Mouse (Mus musculus) gastrocnemius, adult 2 months (tissue): ENCODE results near the gene Mrpl17. TPM values are rescaled to one million over a fixed set of nuclear protein-coding genes. Genes with fewer than 3 reads are reported as not detected.

Source experiments
- DNase-seq: peaks from one replicate; pipeline ENCODE4 v3.0.0; 2022
- H3K27ac ChIP-seq: fragments of 200-600 bp; 2 replicates; pipeline ENCODE4 v1.8.1; 2022; ENCODE audit warnings: mild to moderate bottlenecking
- H3K4me3 ChIP-seq: fragments of 200-600 bp; 2 replicates; pipeline ENCODE4 v1.8.1; 2022; ENCODE audit warnings: mild to moderate bottlenecking, moderate library complexity
- CTCF ChIP-seq: fragments of 200-600 bp; IDR thresholded peaks from 2 replicates; pipeline ENCODE4 v1.8.1; 2022; ENCODE audit warnings: antibody characterized with exemption, mild to moderate bottlenecking, moderate library complexity
- intact Hi-C: fragments of 180-260 bp; cut with DNase I; formaldehyde crosslinking; loops from one replicate; pipeline ENCODE4 v1.15.1; 2025
- total RNA-seq, 2 experiments: library from RNA; stranded (reverse); gene quantifications; 2 replicates each; pipeline ENCODE4 v1.2.3; 2021

Gene Mrpl17
- total RNA-seq, 2 experiments from 2014 or later: 108 to 112 TPM

- DNase-seq: no peak
- H3K4me3 ChIP-seq: no peak overlapping the region
- intact Hi-C loops: no loop called here
- H3K27ac ChIP-seq: no peak overlapping the region
- TF ChIP-seq CTCF: no peak
Observed at GRCm38 (mm10) chr7:105806125-105806524, 4.8 kb downstream of the Mrpl17 start.

GRCm38 (mm10) chr7:105803428-105803827 is 7.5 kb downstream of the Mrpl17 start:
- TF ChIP-seq CTCF: no peak
- no peak for DNase-seq
- intact Hi-C loops: no loop called here
- H3K4me3 ChIP-seq: no peak overlapping the region
- H3K27ac ChIP-seq: peak overlapping the region; percentile 51; the same call in 1 of the 2 replicates

- Histone ChIP-seq H3K27ac (peak overlapping the region; percentile 51), H3K4me3 (no peak overlapping the region)
- DNase-seq: no peak
- TF ChIP-seq CTCF: no peak
- intact Hi-C loops: no loop called here
Observed at GRCm38 (mm10) chr7:105802771-105803170, 8.1 kb downstream of the Mrpl17 start.

DNA sequence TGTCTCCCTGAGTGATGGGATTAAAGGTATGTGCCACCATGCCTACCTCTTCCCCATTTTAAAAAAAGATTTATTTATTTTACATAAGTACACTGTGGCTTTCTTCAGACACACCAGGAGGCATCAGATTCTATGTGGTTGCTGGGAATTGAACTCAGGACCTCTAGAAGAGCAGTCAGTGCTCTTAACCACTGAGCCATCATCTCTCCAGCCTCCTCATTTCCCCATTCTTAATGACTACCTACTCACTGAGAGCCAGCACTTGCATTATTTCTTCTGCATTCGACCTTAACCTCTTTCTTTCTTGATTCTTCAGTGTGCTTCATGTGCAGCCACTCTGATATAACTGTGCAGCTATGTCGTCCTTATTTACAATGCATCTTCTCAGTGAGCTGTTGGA is 8.6 kb downstream of the Mrpl17 start:
- no peak for DNase-seq
- no peak overlapping the region for H3K4me3 ChIP-seq
- TF ChIP-seq CTCF: no peak
- peak overlapping the region; percentile 51 for H3K27ac ChIP-seq
- intact Hi-C loops: no loop called here

GRCm38 (mm10) chr7:105796972-105797371 is 13.9 kb downstream of the Mrpl17 start:
- H3K27ac ChIP-seq: no peak overlapping the region
- no peak for TF ChIP-seq CTCF
- no peak for DNase-seq
- intact Hi-C loops: no loop called here
- no peak overlapping the region for H3K4me3 ChIP-seq

GRCm38 (mm10) chr7:105795759-105796366 is 15.0 kb downstream of the Mrpl17 start:
- Histone ChIP-seq H3K27ac (no peak overlapping the region), H3K4me3 (no peak overlapping the region)
- DNase-seq: no peak
- intact Hi-C loops: no loop called here
- peak; percentile 53 for TF ChIP-seq CTCF

GRCm38 (mm10) chr7:105793701-105794100 is 17.2 kb downstream of the Mrpl17 start:
- peak overlapping the region; percentile 80 for H3K27ac ChIP-seq
- intact Hi-C loops: no loop called here
- TF ChIP-seq CTCF: no peak
- DNase-seq: no peak
- no peak overlapping the region for H3K4me3 ChIP-seq

DNA sequence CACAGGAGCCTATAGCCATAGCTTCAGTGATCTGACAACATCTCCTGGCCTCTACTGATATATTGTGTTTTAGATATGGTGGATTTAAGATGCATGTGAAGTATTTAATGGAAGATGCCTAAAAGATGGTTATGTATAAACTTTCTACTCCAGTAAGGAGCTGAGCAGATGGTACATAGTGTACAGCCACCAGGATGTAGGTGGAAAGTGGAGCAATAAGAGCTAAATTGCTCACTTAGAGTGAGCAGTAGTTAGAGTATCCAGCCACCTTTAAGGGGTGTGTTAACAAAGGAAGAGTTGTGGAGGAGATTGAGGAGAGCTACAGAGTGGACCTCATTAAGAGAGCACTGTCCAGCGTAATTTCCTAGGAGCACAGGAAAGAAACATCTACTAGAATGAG is 19.8 kb downstream of the Mrpl17 start:
- TF ChIP-seq CTCF: no peak
- no peak overlapping the region for H3K27ac ChIP-seq
- DNase-seq: no peak
- intact Hi-C loops: no loop called here
- H3K4me3 ChIP-seq: no peak overlapping the region

GRCm38 (mm10) chr7:105787285-105788140 is 23.4 kb downstream of the Mrpl17 start, which contains the start of gene Dchs1:
Dchs1 (minus strand) TSS chr7:105787654.
- DNase-seq: peak; percentile 52
- Histone ChIP-seq H3K4me3 (peak within 1 kb of the TSS; percentile 83), H3K27ac (peak within 1 kb of the TSS; percentile 81)
- intact Hi-C loops: no loop called here
- no peak for TF ChIP-seq CTCF

DNA sequence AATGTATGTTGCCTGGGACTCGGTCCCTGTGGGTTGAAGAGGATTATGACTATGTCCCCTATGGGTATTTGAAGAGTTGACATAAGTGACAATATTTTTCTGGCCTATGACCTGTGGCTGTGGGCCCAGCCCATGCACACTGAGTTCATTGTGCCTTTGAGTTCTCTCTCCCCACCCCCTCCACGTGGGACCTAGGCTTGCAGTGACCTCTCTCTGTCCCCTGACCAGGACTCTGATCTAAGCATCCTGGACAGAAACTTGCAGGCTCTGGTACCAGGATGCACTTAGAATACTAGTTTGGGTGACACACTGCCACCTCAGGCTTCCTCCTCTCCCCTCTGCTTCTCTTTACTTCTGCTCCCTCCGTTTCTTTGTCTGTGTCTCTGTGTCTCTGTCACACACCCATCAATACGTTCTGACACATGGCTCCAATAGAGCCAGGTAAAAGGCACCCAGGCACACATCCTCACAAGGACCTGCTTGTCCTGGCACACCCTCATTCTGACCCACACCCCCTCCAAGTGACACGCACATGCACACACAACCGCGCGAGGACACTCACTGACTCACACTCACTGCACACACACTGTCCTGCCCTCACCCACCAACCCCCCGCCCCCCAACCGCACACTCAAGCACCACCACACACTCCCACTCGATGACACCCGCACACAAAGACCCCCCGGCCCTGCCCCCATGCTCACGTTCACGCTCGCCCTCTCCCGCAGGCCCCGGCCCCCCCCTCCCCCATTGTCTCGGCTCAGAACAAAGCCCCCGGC is 24.2 kb downstream of the Mrpl17 start:
- DNase-seq: no peak
- TF ChIP-seq CTCF: no peak
- Histone ChIP-seq H3K27ac (peak overlapping the region; percentile 81), H3K4me3 (peak overlapping the region; percentile 83)
- intact Hi-C loops: no loop called here

- intact Hi-C loops: no loop called here
- TF ChIP-seq CTCF: no peak
- Histone ChIP-seq H3K27ac (peak overlapping the region; percentile 35; the same call in 1 of the 2 replicates), H3K4me3 (no peak overlapping the region)
- no peak for DNase-seq
Observed at GRCm38 (mm10) chr7:105784556-105784955, 26.3 kb downstream of the Mrpl17 start.

GRCm38 (mm10) chr7:105783861-105784260 is 27.0 kb downstream of the Mrpl17 start:
- intact Hi-C loops: no loop called here
- TF ChIP-seq CTCF: no peak
- no peak for DNase-seq
- no peak overlapping the region for H3K4me3 ChIP-seq
- peak overlapping the region; percentile 6; the same call in 1 of the 2 replicates for H3K27ac ChIP-seq
